10 mouse cellular contexts compared by ENCODE assay signal in genomic region chr5:17296571-17297035, GRCm38 (mm10).
A peak's percentile ranks its signal among the peaks of the same experiment; 100 is the strongest.
DNase-seq lines count a peak whose midpoint lies in the region; ATAC-seq and TF ChIP-seq lines count a peak whose summit lies in the region.
"Had no signal": no experiment of that assay in that cellular context is flagged by ENCODE, and none has a peak within 500 bp of the region (broad histone marks: within the 10 kb centered on the region; RNA-seq: fewer than 3 reads in every experiment).

No protein-coding gene starts in this region.

- no peak overlapping the region for H3K27ac ChIP-seq in embryonic facial prominence, embryonic 14.5 days (replicated peaks; ENCODE audit: low read depth, low read length)
- H3K27ac ChIP-seq in embryonic facial prominence, embryonic 10.5 days (replicated peaks), result no peak overlapping the region
- no peak overlapping the region for H3K27ac ChIP-seq in midbrain, embryonic 16.5 days (ENCODE audit: low read length)
- H3K27ac ChIP-seq in midbrain, postnatal 0 days (ENCODE audit: low read depth, low read length), result no peak overlapping the region
- no peak overlapping the region for H3K27ac ChIP-seq in heart, embryonic 10.5 days
- H3K27ac ChIP-seq: liver, embryonic 15.5 days had no signal

- H3K4me3 ChIP-seq in embryonic facial prominence, embryonic 14.5 days (ENCODE audit: low read depth, low read length), result no peak overlapping the region
- no peak overlapping the region for H3K4me3 ChIP-seq in embryonic facial prominence, embryonic 10.5 days
- H3K4me3 ChIP-seq in midbrain, embryonic 16.5 days (ENCODE audit: low read depth, low read length), result no peak overlapping the region
- no peak overlapping the region for H3K4me3 ChIP-seq in midbrain, postnatal 0 days (ENCODE audit: low read depth, low read length)
- no peak overlapping the region for H3K4me3 ChIP-seq in heart, embryonic 10.5 days
- H3K4me3 ChIP-seq: liver, embryonic 15.5 days had no signal

- peak; percentile 33 for DNase-seq in embryonic facial prominence, embryonic 14.5 days (ENCODE audit: low spot score)
- no peak for DNase-seq in embryonic facial prominence, embryonic 10.5 days (ENCODE audit: low spot score)
- no peak for DNase-seq in midbrain, postnatal 0 days (ENCODE audit: low spot score)
- peak; percentile 35 to 89 for DNase-seq in kidney, postnatal 36 days
- DNase-seq in heart, embryonic 10.5 days (ENCODE audit: low spot score), result no peak
- DNase-seq in layer of hippocampus, adult 18-20 months (ENCODE audit: low spot score in 2 of 2), result no peak
- no peak for DNase-seq in thymus, postnatal 4 days
- DNase-seq: cerebellum, postnatal 36 days had no signal

- no peak for TF ChIP-seq CTCF in midbrain, postnatal 0 days (IDR thresholded peaks at IDR 0.05)

- 45% methylated on average over 4 of the region's 4 CpGs for WGBS in embryonic facial prominence, embryonic 14.5 days
- 47% methylated on average over 4 of the region's 4 CpGs for WGBS in embryonic facial prominence, embryonic 10.5 days
- WGBS in midbrain, embryonic 16.5 days, result 32% methylated on average over 4 of the region's 4 CpGs
- 43% methylated on average over 4 of the region's 4 CpGs for WGBS in midbrain, postnatal 0 days
- 74% methylated on average over 4 of the region's 4 CpGs for WGBS in heart, embryonic 10.5 days

- no peak overlapping the region for H3K9ac ChIP-seq in embryonic facial prominence, embryonic 14.5 days (ENCODE audit: low read depth, low read length)
- H3K9ac ChIP-seq in midbrain, embryonic 16.5 days (ENCODE audit: low read depth, low read length), result no peak overlapping the region
- no peak overlapping the region for H3K9ac ChIP-seq in midbrain, postnatal 0 days (replicated peaks; ENCODE audit: low read length, poor library complexity, severe bottlenecking)
- H3K9ac ChIP-seq: liver, embryonic 15.5 days had no signal

- H3K4me1 ChIP-seq in embryonic facial prominence, embryonic 14.5 days (ENCODE audit: control insufficient read depth, insufficient read depth, low read length), result no peaks in the 10 kb centered on the region
- H3K4me1 ChIP-seq in embryonic facial prominence, embryonic 10.5 days, result no peaks in the 10 kb centered on the region
- H3K4me1 ChIP-seq in midbrain, embryonic 16.5 days (ENCODE audit: control insufficient read depth, insufficient read depth, low read length), result no peaks in the 10 kb centered on the region; the same call in 1 of the 2 replicates
- H3K4me1 ChIP-seq in midbrain, postnatal 0 days (ENCODE audit: insufficient read depth, low read length), result no peaks in the 10 kb centered on the region
- no peaks in the 10 kb centered on the region for H3K4me1 ChIP-seq in heart, embryonic 10.5 days
- H3K4me1 ChIP-seq: liver, embryonic 15.5 days had no signal

- no peaks in the 10 kb centered on the region for H3K36me3 ChIP-seq in embryonic facial prominence, embryonic 14.5 days (ENCODE audit: control insufficient read depth, insufficient read depth, low read length)
- H3K36me3 ChIP-seq in embryonic facial prominence, embryonic 10.5 days (replicated peaks), result no peaks in the 10 kb centered on the region
- H3K36me3 ChIP-seq in midbrain, embryonic 16.5 days (ENCODE audit: control insufficient read depth, insufficient read depth, low read length), result no peaks in the 10 kb centered on the region
- H3K36me3 ChIP-seq in midbrain, postnatal 0 days (ENCODE audit: insufficient read depth, low read length), result no peaks in the 10 kb centered on the region
- H3K36me3 ChIP-seq in heart, embryonic 10.5 days, result no peaks in the 10 kb centered on the region
- H3K36me3 ChIP-seq: liver, embryonic 15.5 days had no signal

- H3K27me3 ChIP-seq in embryonic facial prominence, embryonic 14.5 days (replicated peaks; ENCODE audit: control insufficient read depth, insufficient read depth, low read length), result no peaks in the 10 kb centered on the region
- no peaks in the 10 kb centered on the region for H3K27me3 ChIP-seq in embryonic facial prominence, embryonic 10.5 days (replicated peaks; ENCODE audit: low read depth, poor library complexity, severe bottlenecking)
- H3K27me3 ChIP-seq in midbrain, embryonic 16.5 days (ENCODE audit: control insufficient read depth, insufficient read depth, low read depth, low read length), result no peaks in the 10 kb centered on the region
- no peaks in the 10 kb centered on the region for H3K27me3 ChIP-seq in midbrain, postnatal 0 days (ENCODE audit: insufficient read depth, low read length)
- no peaks in the 10 kb centered on the region for H3K27me3 ChIP-seq in heart, embryonic 10.5 days (ENCODE audit: insufficient read depth, poor library complexity, severe bottlenecking)
- H3K27me3 ChIP-seq: liver, embryonic 15.5 days had no signal

- H3K4me2 ChIP-seq in embryonic facial prominence, embryonic 14.5 days (ENCODE audit: low read depth, low read length), result no peak overlapping the region
- H3K4me2 ChIP-seq in midbrain, embryonic 16.5 days (ENCODE audit: low read length), result no peak overlapping the region
- no peak overlapping the region for H3K4me2 ChIP-seq in midbrain, postnatal 0 days (ENCODE audit: low read depth, low read length, poor library complexity, severe bottlenecking)
- H3K4me2 ChIP-seq: liver, embryonic 15.5 days had no signal

- peak; percentile 37; the same call in 1 of the 2 replicates for ATAC-seq in embryonic facial prominence, embryonic 14.5 days (ENCODE audit: low read depth)
- peak; percentile 51; the same call in 1 of the 2 replicates for ATAC-seq in midbrain, embryonic 16.5 days
- no peak for ATAC-seq in midbrain, postnatal 0 days (ENCODE audit: low FRiP score)

- H3K9me3 ChIP-seq in embryonic facial prominence, embryonic 14.5 days (ENCODE audit: control insufficient read depth, low read length), result no peaks in the 10 kb centered on the region
- H3K9me3 ChIP-seq in embryonic facial prominence, embryonic 10.5 days, result no peaks in the 10 kb centered on the region
- no peaks in the 10 kb centered on the region for H3K9me3 ChIP-seq in midbrain, embryonic 16.5 days (replicated peaks; ENCODE audit: control insufficient read depth, low read length, poor library complexity, severe bottlenecking)
- H3K9me3 ChIP-seq in midbrain, postnatal 0 days (ENCODE audit: low read length), result no peaks in the 10 kb centered on the region
- no peaks in the 10 kb centered on the region for H3K9me3 ChIP-seq in heart, embryonic 10.5 days
- H3K9me3 ChIP-seq: liver, embryonic 15.5 days had no signal

Comparison
In these comparisons a context has a peak if more than half of its experiments do, and no peak if none do; other contexts are left out.
1. DNase-seq: peak in embryonic facial prominence, embryonic 14.5 days (single experiment) and kidney, postnatal 36 days (2 of 2); none in embryonic facial prominence, embryonic 10.5 days (single experiment), midbrain, postnatal 0 days (single experiment), heart, embryonic 10.5 days (single experiment), layer of hippocampus, adult 18-20 months (0 of 2) and thymus, postnatal 4 days (single experiment).